Mouse (Mus musculus) ES-E14 (cell line): ENCODE data around the gene Smo. TPM values are rescaled to one million over a fixed set of nuclear protein-coding genes. Genes with fewer than 3 reads are reported as not detected.

ENCODE experiments used
- DNase-seq: peaks from one replicate; pipeline ENCODE4 v3.0.0-alpha.2; 2013; ENCODE audit warnings: low read depth, low spot score
- H3K27ac ChIP-seq: 2 replicates; pipeline ENCODE4 v1.5.1; 2012; ENCODE audit warnings: low read depth, mild to moderate bottlenecking, low read length, moderate library complexity, mixed read lengths; ENCODE audit not compliant: poor library complexity, insufficient read depth, severe bottlenecking
- H3K36me3 ChIP-seq: 2 replicates; pipeline ENCODE4 v1.6.1; 2012; ENCODE audit warnings: mild to moderate bottlenecking, low read length, moderate library complexity, mixed read lengths; ENCODE audit not compliant: control insufficient read depth, poor library complexity, insufficient read depth, severe bottlenecking
- H3K4me1 ChIP-seq, 2 experiments: fragments of 150-350 bp in 1 of 2; sonication (generic) in 1 of 2; 2 replicates each; pipeline ENCODE4 v1.6.1; 2012; ENCODE audit warnings: low read length in 2 of 2, mild to moderate bottlenecking in 1 of 2, mixed read lengths in 1 of 2; ENCODE audit not compliant: control insufficient read depth in 2 of 2, insufficient read depth in 2 of 2, poor library complexity in 1 of 2
- H3K4me3 ChIP-seq, 2 experiments: fragments of 150-350 bp in 1 of 2; sonication (generic) in 1 of 2; 2 replicates each; pipeline ENCODE4 v1.5.1; 2012; ENCODE audit warnings: low read length in 2 of 2, low read depth in 1 of 2, mild to moderate bottlenecking in 1 of 2, mixed read lengths in 1 of 2; ENCODE audit not compliant: insufficient read depth in 1 of 2, poor library complexity in 1 of 2, severe bottlenecking in 1 of 2
- H3K9ac ChIP-seq: 2 replicates; pipeline ENCODE4 v1.6.1; 2012; ENCODE audit warnings: low read depth, mild to moderate bottlenecking, low read length, mixed read lengths; ENCODE audit not compliant: poor library complexity, insufficient read depth, severe bottlenecking
- H3K9me3 ChIP-seq: fragments of 150-350 bp; sonication (generic); 2 replicates; pipeline ENCODE4 v1.6.1; 2012; ENCODE audit warnings: low read depth, mild to moderate bottlenecking, low read length; ENCODE audit not compliant: control insufficient read depth, insufficient read depth
- CHD2 ChIP-seq: IDR thresholded peaks from 2 replicates; pipeline ENCODE4 v1.6.1; 2014; ENCODE audit warnings: mild to moderate bottlenecking, low read depth, low read length, inconsistent platforms
- HCFC1 ChIP-seq: IDR thresholded peaks from 2 replicates; pipeline ENCODE4 v1.6.1; 2012; ENCODE audit warnings: low read length, inconsistent platforms, borderline replicate concordance; ENCODE audit not compliant: insufficient read depth
- MAFK ChIP-seq: IDR thresholded peaks from 2 replicates; pipeline ENCODE4 v1.6.1; 2014; ENCODE audit warnings: mild to moderate bottlenecking, low read depth, low read length, inconsistent platforms; ENCODE audit not compliant: insufficient read depth
- ZC3H11A ChIP-seq: IDR thresholded peaks from 2 replicates; pipeline ENCODE4 v1.6.1; 2012; ENCODE audit warnings: low read depth, mild to moderate bottlenecking, inconsistent platforms, low read length, borderline replicate concordance
- ZNF384 ChIP-seq: IDR thresholded peaks from 2 replicates; pipeline ENCODE4 v1.6.1; 2012; ENCODE audit warnings: low read depth, low read length, inconsistent platforms
- in situ Hi-C, 2 experiments: fragments of 600-800 bp; cut with MboI; formaldehyde crosslinking; loops; one replicate each; pipeline ENCODE4 v1.15.1; 2025; ENCODE audit warnings: low sequenced_read_pairs in 2 of 2, inconsistent platforms in 1 of 2; ENCODE audit not compliant: unreplicated experiment in 2 of 2
- total RNA-seq: library from RNA; depleted of rRNA; stranded (reverse); fragments of 300-350 nt; gene quantifications from 2 replicates; pipeline ENCODE4 v1.2.3, GENCODE M21; 2012

The Smo gene
- total RNA-seq, 1 experiment: 25.7 TPM

DNA sequence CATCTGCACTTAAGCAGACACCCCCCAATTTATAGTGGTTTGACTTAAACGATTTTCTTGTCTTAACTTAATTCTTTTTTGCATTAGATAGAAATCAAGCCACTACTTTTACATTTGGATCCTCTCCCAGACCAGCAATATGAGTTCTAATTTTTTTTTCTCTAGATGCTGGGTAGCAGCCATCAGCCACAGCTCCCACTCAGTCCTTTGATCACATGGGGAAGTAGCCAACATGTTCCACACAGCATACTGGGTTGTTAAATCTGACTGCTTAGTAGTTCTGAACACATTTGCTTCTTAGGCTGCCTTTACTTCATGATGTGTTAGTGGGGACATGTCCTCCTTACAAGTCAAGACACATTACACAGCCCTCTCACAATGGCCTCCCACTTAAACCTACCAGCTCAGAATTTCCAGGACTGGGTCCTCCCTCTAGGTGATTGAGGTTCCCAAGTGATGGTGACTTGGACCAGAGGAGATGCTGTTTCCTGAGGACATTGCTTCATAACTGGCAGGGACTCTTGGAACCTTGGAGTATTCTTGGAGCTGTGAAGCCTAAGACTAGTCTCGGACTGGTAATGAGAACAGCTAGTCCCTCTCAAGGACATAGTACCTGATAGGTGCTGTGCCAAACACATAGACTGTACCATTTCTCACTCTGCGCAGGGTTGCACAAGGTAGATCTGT lies 16.3 kb downstream of the Smo start:
- H3K4me3 ChIP-seq: no peak overlapping the region
- in situ Hi-C loops: no loop called here
- H3K4me1 ChIP-seq: no peaks in the 10 kb centered on the region
- peaks cover under 1% of the 10 kb centered on the region; the same call in 1 of the 2 replicates for H3K36me3 ChIP-seq
- H3K9me3 ChIP-seq: peaks cover 6% of the 10 kb centered on the region; the same call in 1 of the 2 replicates
- H3K27ac ChIP-seq: no peak overlapping the region
- DNase-seq: no peak
- no peak overlapping the region for H3K9ac ChIP-seq
- TF ChIP-seq ZC3H11A (no peak), CHD2 (no peak), MAFK (no peak), HCFC1 (no peak), ZNF384 (no peak)

DNA sequence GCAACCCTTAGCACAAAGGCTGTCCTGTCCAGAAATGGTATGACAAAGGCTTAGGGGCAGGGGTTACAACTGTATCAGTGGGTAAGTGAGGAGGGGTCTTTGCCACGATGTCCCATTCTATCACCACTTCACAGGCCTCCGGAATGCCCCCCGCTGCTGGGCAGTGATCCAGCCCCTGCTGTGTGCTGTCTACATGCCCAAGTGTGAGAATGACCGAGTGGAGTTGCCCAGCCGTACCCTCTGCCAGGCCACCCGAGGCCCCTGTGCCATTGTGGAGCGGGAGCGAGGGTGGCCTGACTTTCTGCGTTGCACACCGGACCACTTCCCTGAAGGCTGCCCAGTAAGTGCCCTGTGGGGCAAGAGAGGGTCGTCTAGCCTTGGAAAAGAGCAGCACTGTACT lies 18.0 kb downstream of the Smo start:
- no peak for TF ChIP-seq ZNF384
- TF ChIP-seq ZC3H11A: no peak
- TF ChIP-seq HCFC1: no peak
- TF ChIP-seq MAFK: no peak
- no peak for TF ChIP-seq CHD2

DNA sequence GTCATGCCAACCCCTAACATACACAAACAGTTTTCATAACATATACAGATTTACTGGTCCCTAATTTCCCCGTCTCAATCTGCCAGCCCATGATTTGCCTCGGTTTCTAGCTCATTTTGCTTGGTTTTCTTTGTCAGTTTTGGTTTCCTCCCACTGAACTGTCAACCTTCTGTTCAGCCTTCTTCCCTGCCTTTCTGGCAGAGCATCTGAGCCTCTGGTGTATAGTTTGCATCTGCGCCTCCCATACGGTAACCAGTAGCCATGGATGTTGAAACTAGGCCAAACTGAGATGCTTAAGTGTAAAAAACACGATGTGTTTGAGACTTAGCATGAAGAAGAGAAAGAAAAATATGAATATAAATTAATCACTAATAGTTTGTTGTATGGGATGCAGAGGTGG lies 20.7 kb downstream of the Smo start:
- H3K4me1 ChIP-seq: no peaks in the 10 kb centered on the region
- TF ChIP-seq ZC3H11A: no peak
- no peak for TF ChIP-seq HCFC1
- TF ChIP-seq CHD2: no peak
- no peak for TF ChIP-seq ZNF384
- TF ChIP-seq MAFK: no peak
- H3K9ac ChIP-seq: no peak overlapping the region
- H3K4me3 ChIP-seq: no peak overlapping the region
- no peaks in the 10 kb centered on the region for H3K9me3 ChIP-seq
- DNase-seq: no peak
- in situ Hi-C loops: no loop called here
- no peak overlapping the region for H3K27ac ChIP-seq
- H3K36me3 ChIP-seq: peaks cover 5% of the 10 kb centered on the region; the same call in 1 of the 2 replicates

More for the DNA sequence above, 18.0 kb downstream of the Smo start:
- Histone ChIP-seq H3K9ac (no peak overlapping the region), H3K4me3 (no peak overlapping the region), H3K4me1 (no peaks in the 10 kb centered on the region), H3K9me3 (0 out of 2 replicates have a peak, but pooled peaks cover 3% of the 10 kb centered on the region), H3K36me3 (peaks cover 5% of the 10 kb centered on the region; the same call in 1 of the 2 replicates), H3K27ac (no peak overlapping the region)
- in situ Hi-C loops: no loop called here
- no peak for DNase-seq

DNA sequence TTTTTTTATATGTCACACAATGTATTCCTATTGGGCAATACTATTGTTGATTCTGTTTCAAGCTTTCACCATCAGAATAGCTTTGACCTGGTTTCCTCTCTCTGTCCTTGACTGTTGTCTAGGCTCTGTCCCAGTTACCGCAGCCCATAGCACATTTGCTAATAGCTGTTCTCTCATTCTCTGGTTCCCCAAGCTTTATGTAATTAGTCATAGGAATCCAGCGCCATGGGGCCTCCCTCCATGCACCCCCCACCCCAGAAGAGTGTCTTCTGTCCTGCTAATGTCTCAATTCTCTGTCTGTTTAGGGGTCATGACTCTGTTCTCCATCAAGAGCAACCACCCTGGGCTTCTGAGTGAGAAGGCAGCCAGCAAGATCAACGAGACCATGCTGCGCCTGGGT lies 21.2 kb downstream of the Smo start:
- no peak for TF ChIP-seq CHD2
- TF ChIP-seq MAFK: no peak
- no peak for TF ChIP-seq HCFC1
- TF ChIP-seq ZC3H11A: no peak
- TF ChIP-seq ZNF384: no peak
- H3K27ac ChIP-seq: no peak overlapping the region
- H3K9ac ChIP-seq: no peak overlapping the region
- in situ Hi-C loops: no loop called here
- peaks cover 5% of the 10 kb centered on the region; the same call in 1 of the 2 replicates for H3K36me3 ChIP-seq
- no peak for DNase-seq
- no peak overlapping the region for H3K4me3 ChIP-seq
- no peaks in the 10 kb centered on the region for H3K9me3 ChIP-seq
- no peaks in the 10 kb centered on the region for H3K4me1 ChIP-seq
